Mouse (Mus musculus): Measurements from ENCODE around the gene A530016L24Rik. TPM values are rescaled to one million over a fixed set of nuclear protein-coding genes. Genes with fewer than 3 reads are reported as not detected.

Gene A530016L24Rik
- polyA plus RNA-seq, 1 experiment from 2014 or later: 0.09 TPM

GRCm38 (mm10) chr12:112510365-112510732, 21.1 kb downstream of the A530016L24Rik start:
- no peak for DNase-seq (ENCODE audit: low spot score)
- Histone ChIP-seq H3K9me3 (replicated peaks; ENCODE audit: control insufficient read depth, low read length) (no peaks in the 10 kb centered on the region), H3K36me3 (ENCODE audit: control insufficient read depth, insufficient read depth, low read length) (no peaks in the 10 kb centered on the region), H3K4me3 (ENCODE audit: low read depth, low read length) (peak overlapping the region; percentile 37), H3K9ac (ENCODE audit: low read length) (peak overlapping the region; percentile 64), H3K27me3 (replicated peaks; ENCODE audit: control insufficient read depth, insufficient read depth, low read length) (0 out of 2 replicates have a peak, but pooled peaks cover 8% of the 10 kb centered on the region), H3K27ac (ENCODE audit: low read depth, low read length) (peak overlapping the region; percentile 35; the same call in 1 of the 2 replicates), H3K4me2 (ENCODE audit: low read length) (peak overlapping the region; percentile 67), H3K4me1 (ENCODE audit: control insufficient read depth, insufficient read depth, low read length) (peaks cover 31% of the 10 kb centered on the region)
- ATAC-seq: no peak
- 17% methylated on average over 7 of the region's 7 CpGs for WGBS

GRCm38 (mm10) chr12:112510733-112511372, 21.6 kb downstream of the A530016L24Rik start:
- ATAC-seq: peak; percentile 60
- WGBS: under 1% methylated on average over 62 of the region's 62 CpGs
- Histone ChIP-seq H3K27me3 (replicated peaks; ENCODE audit: control insufficient read depth, insufficient read depth, low read length) (0 out of 2 replicates have a peak, but pooled peaks cover 8% of the 10 kb centered on the region), H3K4me2 (ENCODE audit: low read length) (peak overlapping the region; percentile 67), H3K9ac (ENCODE audit: low read length) (peak overlapping the region; percentile 64), H3K27ac (ENCODE audit: low read depth, low read length) (peak overlapping the region; percentile 35), H3K36me3 (ENCODE audit: control insufficient read depth, insufficient read depth, low read length) (no peaks in the 10 kb centered on the region), H3K9me3 (replicated peaks; ENCODE audit: control insufficient read depth, low read length) (no peaks in the 10 kb centered on the region), H3K4me3 (ENCODE audit: low read depth, low read length) (peak overlapping the region; percentile 37), H3K4me1 (ENCODE audit: control insufficient read depth, insufficient read depth, low read length) (peaks cover 31% of the 10 kb centered on the region)
- peak; percentile 60 for DNase-seq (ENCODE audit: low spot score)

- Histone ChIP-seq H3K27me3 (replicated peaks; ENCODE audit: control insufficient read depth, insufficient read depth, low read length) (0 out of 2 replicates have a peak, but pooled peaks cover 8% of the 10 kb centered on the region), H3K9me3 (replicated peaks; ENCODE audit: control insufficient read depth, low read length) (no peaks in the 10 kb centered on the region), H3K4me1 (ENCODE audit: control insufficient read depth, insufficient read depth, low read length) (peaks cover 27% of the 10 kb centered on the region), H3K36me3 (ENCODE audit: control insufficient read depth, insufficient read depth, low read length) (no peaks in the 10 kb centered on the region), H3K9ac (ENCODE audit: low read length) (no peak overlapping the region), H3K4me2 (ENCODE audit: low read length) (no peak overlapping the region), H3K4me3 (ENCODE audit: low read depth, low read length) (no peak overlapping the region), H3K27ac (ENCODE audit: low read depth, low read length) (no peak overlapping the region)
- 52% methylated on average over 3 of the region's 3 CpGs for WGBS
- ATAC-seq (no peak), DNase-seq (ENCODE audit: low spot score) (no peak)
These were observed 25.6 kb downstream of the A530016L24Rik start for GRCm38 (mm10) chr12:112514897-112515296.

- ATAC-seq (peak; percentile 32; the same call in 1 of the 2 replicates), DNase-seq (ENCODE audit: low spot score) (peak; percentile 62)
- no peak within 1 kb of the TSS for H3K27ac ChIP-seq (ENCODE audit: low read depth, low read length)
- H3K9ac ChIP-seq (ENCODE audit: low read length): no peak within 1 kb of the TSS
- no peaks in the 10 kb centered on the region for H3K36me3 ChIP-seq (ENCODE audit: control insufficient read depth, insufficient read depth, low read length)
- H3K4me3 ChIP-seq (ENCODE audit: low read depth, low read length): no peak within 1 kb of the TSS
- H3K27me3 ChIP-seq (replicated peaks; ENCODE audit: control insufficient read depth, insufficient read depth, low read length): 0 out of 2 replicates have a peak, but pooled peaks cover 8% of the 10 kb centered on the region
- H3K9me3 ChIP-seq (replicated peaks; ENCODE audit: control insufficient read depth, low read length): no peaks in the 10 kb centered on the region
- H3K4me2 ChIP-seq (ENCODE audit: low read length): no peak within 1 kb of the TSS
- WGBS: 14% methylated on average over 14 of the region's 14 CpGs
- peaks cover 15% of the 10 kb centered on the region for H3K4me1 ChIP-seq (ENCODE audit: control insufficient read depth, insufficient read depth, low read length)
These were observed 27.6 kb downstream of the A530016L24Rik start, which contains the start of gene Tmem179 for GRCm38 (mm10) chr12:112516697-112517337. Gene Tmem179, minus strand, starts transcription at chr12:112516747.

- H3K36me3 ChIP-seq (ENCODE audit: control insufficient read depth, insufficient read depth, low read length): no peaks in the 10 kb centered on the region
- no peak overlapping the region; the same call in 1 of the 2 replicates for H3K27ac ChIP-seq (ENCODE audit: low read depth, low read length)
- WGBS: 55% methylated on average over 4 of the region's 4 CpGs
These were observed 28.9 kb downstream of the A530016L24Rik start for GRCm38 (mm10) chr12:112518105-112518504.

GRCm38 (mm10) chr12:112533758-112534157, 44.5 kb downstream of the A530016L24Rik start:
- Histone ChIP-seq H3K4me1 (ENCODE audit: control insufficient read depth, insufficient read depth, low read length) (no peaks in the 10 kb centered on the region), H3K4me3 (ENCODE audit: low read depth, low read length) (no peak overlapping the region), H3K27ac (ENCODE audit: low read depth, low read length) (no peak overlapping the region), H3K4me2 (ENCODE audit: low read length) (no peak overlapping the region), H3K36me3 (ENCODE audit: control insufficient read depth, insufficient read depth, low read length) (no peaks in the 10 kb centered on the region), H3K27me3 (replicated peaks; ENCODE audit: control insufficient read depth, insufficient read depth, low read length) (no peaks in the 10 kb centered on the region), H3K9me3 (replicated peaks; ENCODE audit: control insufficient read depth, low read length) (no peaks in the 10 kb centered on the region), H3K9ac (ENCODE audit: low read length) (no peak overlapping the region)
- WGBS: 71% methylated on average over 4 of the region's 4 CpGs
- DNase-seq (ENCODE audit: low spot score) (no peak), ATAC-seq (no peak)

More at GRCm38 (mm10) chr12:112518105-112518504, 28.9 kb downstream of the A530016L24Rik start:
- no peaks in the 10 kb centered on the region for H3K9me3 ChIP-seq (replicated peaks; ENCODE audit: control insufficient read depth, low read length)
- DNase-seq (ENCODE audit: low spot score) (no peak), ATAC-seq (peak; percentile 26; the same call in 1 of the 2 replicates)
- H3K4me2 ChIP-seq (ENCODE audit: low read length): no peak overlapping the region
- no peaks in the 10 kb centered on the region for H3K27me3 ChIP-seq (replicated peaks; ENCODE audit: control insufficient read depth, insufficient read depth, low read length)
- no peak overlapping the region for H3K9ac ChIP-seq (ENCODE audit: low read length)
- H3K4me1 ChIP-seq (ENCODE audit: control insufficient read depth, insufficient read depth, low read length): peaks cover 15% of the 10 kb centered on the region
- H3K4me3 ChIP-seq (ENCODE audit: low read depth, low read length): no peak overlapping the region

GRCm38 (mm10) chr12:112537233-112537632, 48.0 kb downstream of the A530016L24Rik start:
- WGBS: 75% methylated on average over 6 of the region's 6 CpGs
- ATAC-seq: no peak

GRCm38 (mm10) chr12:112538356-112538755, 49.1 kb downstream of the A530016L24Rik start:
- H3K9ac ChIP-seq (ENCODE audit: low read length): no peak overlapping the region
- 86% methylated on average over 9 of the region's 9 CpGs for WGBS
- no peaks in the 10 kb centered on the region for H3K36me3 ChIP-seq (ENCODE audit: control insufficient read depth, insufficient read depth, low read length)
- DNase-seq (ENCODE audit: low spot score) (no peak), ATAC-seq (no peak)
- H3K4me1 ChIP-seq (ENCODE audit: control insufficient read depth, insufficient read depth, low read length): peaks cover 29% of the 10 kb centered on the region
- no peak overlapping the region for H3K4me3 ChIP-seq (ENCODE audit: low read depth, low read length)
- H3K27ac ChIP-seq (ENCODE audit: low read depth, low read length): no peak overlapping the region
- H3K9me3 ChIP-seq (replicated peaks; ENCODE audit: control insufficient read depth, low read length): no peaks in the 10 kb centered on the region
- no peak overlapping the region for H3K4me2 ChIP-seq (ENCODE audit: low read length)
- no peaks in the 10 kb centered on the region for H3K27me3 ChIP-seq (replicated peaks; ENCODE audit: control insufficient read depth, insufficient read depth, low read length)

More at GRCm38 (mm10) chr12:112537233-112537632, 48.0 kb downstream of the A530016L24Rik start:
- no peak overlapping the region for H3K9ac ChIP-seq (ENCODE audit: low read length)
- no peak overlapping the region for H3K4me3 ChIP-seq (ENCODE audit: low read depth, low read length)
- no peak overlapping the region for H3K27ac ChIP-seq (ENCODE audit: low read depth, low read length)
- H3K9me3 ChIP-seq (replicated peaks; ENCODE audit: control insufficient read depth, low read length): no peaks in the 10 kb centered on the region
- H3K36me3 ChIP-seq (ENCODE audit: control insufficient read depth, insufficient read depth, low read length): no peaks in the 10 kb centered on the region
- no peak for DNase-seq (ENCODE audit: low spot score)
- H3K4me1 ChIP-seq (ENCODE audit: control insufficient read depth, insufficient read depth, low read length): peaks cover 23% of the 10 kb centered on the region
- no peak overlapping the region for H3K4me2 ChIP-seq (ENCODE audit: low read length)
- H3K27me3 ChIP-seq (replicated peaks; ENCODE audit: control insufficient read depth, insufficient read depth, low read length): no peaks in the 10 kb centered on the region
